Mouse (Mus musculus) urinary bladder, adult 18-20 months (tissue): ENCODE data around the gene Thap3.
A peak's percentile ranks its signal among the peaks of the same experiment; 100 is the strongest.

Source experiments
- DNase-seq, 2 experiments: peaks; one replicate each; pipeline ENCODE4 v3.0.0; 2022; ENCODE audit warnings: low spot score in 2 of 2, mixed read lengths in 2 of 2

Thap3 gene

DNA sequence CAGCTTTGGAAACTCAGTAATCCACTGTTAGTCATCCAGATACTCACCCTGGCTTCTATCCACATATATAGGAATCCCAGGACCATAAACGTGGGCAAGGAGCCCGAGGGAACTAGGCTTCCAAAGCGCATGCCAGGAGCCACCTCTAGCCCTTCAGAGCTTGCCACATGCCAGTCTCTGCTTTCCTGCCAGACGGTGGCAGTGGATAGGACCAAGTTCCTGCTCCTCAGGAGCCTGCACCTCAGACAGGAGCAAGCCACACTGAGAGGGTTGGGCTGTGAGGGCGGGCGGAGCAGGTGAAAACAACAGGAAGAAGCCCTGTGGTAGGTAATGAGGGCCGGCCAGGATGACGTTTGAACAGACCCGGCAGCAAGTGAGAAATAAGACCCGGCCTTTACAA lies 2.9 kb downstream of the Thap3 start:
- DNase-seq: no peak

DNA sequence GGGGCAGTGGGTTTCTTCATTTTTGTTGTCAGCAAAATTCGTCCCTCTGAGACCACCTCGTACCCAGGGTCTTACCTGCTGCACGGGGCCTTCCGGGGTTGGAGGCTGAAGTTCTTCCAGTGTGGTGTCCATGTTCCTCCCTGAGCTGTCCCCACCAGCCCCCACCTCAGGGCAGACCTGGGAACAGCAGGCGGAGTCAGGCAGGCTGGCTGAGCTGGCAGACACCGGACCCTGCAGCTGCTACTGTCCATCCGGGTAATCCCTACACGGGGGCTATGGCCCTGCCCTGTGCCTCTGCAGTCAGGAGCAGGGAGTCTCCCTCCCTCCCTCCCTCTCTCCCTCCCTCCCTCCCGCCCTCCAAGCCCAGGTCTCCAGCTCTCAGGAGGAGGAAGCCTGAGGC lies 5.2 kb downstream of the Thap3 start:
- DNase-seq: no peak

DNA sequence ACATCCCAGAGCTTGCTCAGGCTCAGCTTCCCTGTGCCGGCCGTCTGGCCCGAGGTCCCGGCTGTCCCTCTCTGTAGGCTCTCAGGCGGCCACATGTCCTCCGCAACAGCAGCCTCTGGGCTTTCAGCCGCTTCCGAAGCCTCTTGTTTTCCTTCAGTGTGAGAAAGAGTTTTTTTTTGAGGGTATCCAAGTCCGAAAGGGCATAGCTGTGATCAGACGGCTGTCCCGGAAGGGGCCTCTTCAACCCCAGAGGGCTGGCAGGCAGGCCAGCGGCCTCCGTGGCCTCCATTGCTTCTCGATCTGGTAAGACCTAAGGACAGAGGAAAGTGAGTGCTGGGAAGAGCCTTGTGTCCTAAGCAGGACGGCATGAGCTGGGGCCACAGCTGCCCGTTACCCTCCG lies 5.8 kb downstream of the Thap3 start:
- DNase-seq: no peak

DNA sequence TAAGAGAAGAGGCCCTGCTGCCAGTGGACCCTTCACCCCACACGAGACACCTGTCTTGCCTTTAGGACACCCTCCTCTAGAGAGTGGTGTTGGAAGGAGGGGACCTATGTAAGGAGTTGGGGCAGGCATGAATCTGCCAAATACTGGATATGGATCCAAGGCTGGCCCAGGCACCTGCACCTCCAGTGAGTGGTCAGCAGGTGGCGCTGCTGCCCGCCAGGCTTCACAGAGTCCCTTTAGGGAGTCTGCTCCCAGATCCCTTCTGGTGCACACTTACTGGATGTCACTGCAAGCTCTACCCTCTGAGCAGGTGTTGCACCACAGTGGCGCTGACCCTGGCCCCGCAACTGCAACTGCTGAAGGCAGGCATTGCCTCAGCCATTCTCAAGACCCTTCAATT lies 7.4 kb downstream of the Thap3 start:
- peak; percentile 60 to 70 for DNase-seq

DNA sequence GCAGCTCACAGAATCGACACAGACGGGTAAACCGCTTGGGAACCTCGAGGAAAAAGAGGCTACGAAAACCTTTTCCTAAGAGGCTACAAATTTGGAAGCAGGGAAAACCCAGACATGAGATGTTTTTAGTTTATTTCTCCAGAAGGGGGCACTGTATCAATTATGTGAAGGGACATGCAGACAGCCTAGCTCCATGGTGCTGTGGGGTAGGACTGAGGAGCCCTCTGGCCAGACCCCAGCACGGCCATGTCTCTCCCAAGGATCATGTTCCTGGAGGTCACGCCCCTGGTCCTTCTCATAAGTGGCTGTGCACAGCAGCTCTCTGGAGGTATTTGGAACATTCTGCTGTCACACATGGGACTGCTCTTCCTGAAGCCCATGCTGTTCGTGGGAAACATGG lies 8.1 kb downstream of the Thap3 start:
- DNase-seq: no peak

DNA sequence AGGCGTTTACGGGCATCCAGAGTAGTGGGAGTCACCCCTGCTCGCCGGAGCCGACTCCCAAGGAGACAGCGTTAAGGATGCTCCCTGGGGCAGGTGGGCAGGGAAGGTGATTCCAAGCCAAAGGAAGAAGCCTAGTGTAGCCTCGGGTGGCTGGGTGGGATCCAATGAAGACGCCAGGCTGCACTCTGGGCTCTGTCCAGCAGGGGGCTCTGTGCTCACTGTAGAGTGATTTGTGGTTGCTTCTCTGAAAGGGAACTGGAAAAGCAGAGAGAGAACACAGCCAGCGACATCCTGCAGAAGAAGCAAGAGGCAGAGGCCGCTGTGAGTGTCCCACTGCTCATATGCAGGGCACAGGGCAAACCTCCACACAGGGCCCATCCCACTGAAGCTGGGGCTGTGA lies 11.0 kb downstream of the Thap3 start:
- DNase-seq: peak; percentile 51 to 79

DNA sequence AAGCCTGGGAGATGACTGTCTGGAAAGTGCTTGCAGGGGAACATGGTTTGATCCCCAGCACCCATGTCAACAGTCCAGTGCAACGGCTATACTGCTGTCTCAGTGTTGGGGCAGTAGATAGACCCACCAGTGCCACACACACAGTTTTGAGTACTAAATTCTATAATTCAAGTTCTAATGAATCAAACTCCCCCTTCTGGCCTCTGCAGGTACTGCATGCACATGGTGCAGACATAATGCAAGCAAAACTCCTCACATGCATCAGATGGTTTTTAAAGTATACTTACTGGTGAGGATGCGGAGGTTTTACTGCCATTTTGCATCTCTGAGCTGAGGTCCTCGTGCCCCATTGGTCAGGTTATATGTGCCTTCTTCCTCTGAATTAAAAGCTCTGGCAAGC lies 13.4 kb downstream of the Thap3 start:
- no peak for DNase-seq

DNA sequence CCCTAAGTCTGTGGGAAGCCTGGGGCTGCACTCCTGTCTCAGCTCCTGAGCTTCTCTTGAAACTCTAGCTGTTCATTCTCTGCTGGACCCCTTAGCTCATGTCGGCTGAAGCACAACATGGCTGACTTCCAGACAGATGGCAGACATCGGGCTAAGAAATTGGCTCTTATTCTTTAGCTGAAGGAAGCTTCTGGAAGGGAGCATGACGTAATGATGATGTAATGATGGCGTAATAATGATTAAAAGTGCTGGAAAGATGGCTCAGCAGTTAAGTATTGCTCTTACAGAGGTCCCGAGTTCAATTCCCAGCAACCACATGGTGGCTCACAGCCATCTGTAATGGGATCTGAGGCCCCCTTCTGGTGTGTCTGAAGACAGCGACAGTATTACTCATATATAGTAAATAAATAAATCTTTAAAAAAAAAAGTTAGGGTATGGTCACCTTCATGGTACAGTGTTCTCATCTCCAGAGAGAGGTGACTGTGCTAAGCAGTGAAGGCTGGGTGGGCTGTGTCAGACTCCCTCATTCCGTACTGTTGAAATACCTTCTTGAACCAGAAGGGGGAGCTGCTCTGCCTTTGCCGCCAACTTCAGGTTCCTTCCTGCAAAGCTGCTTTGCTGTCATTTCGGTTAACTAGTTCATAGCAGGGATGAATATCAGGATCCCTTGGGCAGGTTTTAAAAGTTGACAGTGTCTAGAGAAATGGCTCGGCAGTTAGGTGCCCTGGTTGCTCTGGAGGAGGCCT lies 16.4 kb downstream of the Thap3 start:
- no peak for DNase-seq

DNA sequence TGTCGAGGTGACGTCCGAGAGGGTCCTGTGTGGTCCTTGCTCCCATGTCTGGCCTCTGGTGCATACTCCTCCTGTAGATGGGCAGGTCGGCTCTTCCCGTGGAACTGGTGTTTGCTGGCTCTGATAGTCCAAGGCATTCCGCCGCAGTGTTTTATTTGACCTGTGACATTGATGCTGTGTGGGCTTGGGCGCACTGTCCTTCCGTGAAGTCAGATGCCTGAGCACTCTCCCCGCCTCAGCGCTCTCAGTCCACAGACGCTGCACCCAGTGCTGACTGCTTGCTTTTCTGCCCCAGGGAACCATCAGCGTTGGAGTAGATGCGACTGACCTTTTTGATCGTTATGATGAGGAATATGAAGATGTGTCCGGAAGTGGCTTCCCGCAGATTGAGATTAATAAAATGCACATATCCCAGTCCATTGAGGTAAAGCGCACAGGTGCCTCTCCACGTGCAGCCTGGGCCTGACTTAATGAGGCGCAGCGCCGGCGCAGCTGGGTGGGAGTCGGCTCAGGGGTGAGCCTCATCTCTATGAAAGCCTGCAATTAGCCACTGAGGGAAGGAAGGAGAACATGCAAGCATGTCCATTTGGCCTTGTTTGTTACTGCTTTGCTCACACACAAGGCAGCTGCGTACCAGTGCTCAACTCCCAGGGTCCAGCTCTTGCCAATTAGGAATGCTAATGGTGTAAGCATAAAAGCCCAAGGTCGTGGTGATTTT lies 20.4 kb downstream of the Thap3 start:
- DNase-seq: no peak

DNA sequence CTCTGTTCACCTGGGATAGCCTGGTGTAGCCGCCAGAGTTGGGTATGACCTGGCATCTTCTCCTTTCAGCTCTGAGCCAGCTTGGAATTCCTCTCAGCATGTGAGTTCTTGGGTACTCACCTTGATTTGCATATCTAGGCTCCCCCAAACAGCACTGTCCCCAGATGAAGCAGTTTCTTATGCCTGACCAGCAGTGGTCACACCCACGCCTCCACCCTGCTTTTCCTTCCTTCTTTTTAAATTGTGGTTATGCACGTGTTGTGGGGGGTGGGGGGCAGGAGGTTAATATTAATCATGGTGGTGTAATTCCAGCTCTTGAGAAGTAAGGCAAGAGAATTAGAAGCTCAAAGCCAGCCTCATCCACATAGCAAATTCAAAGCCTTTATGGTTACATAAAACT lies 26.0 kb downstream of the Thap3 start:
- DNase-seq: no peak

DNA sequence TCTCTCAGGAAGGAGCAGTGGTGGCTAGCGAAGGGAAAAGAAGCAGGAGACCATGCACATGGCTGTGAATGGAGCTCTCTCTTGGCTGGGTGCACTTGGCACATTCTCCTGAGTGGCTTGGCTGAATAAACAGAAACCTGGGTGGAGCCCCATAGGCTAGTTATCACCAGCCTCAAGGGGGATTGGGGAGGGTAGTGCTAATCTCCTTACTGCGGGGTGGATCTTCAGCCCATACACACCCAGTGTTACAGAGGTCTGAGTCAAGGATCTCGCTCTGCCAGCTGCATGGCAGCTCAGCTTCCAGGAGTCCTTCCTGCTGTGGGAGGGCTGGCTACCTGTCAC lies 28.3 kb downstream of the Thap3 start:
- DNase-seq: no peak

DNA sequence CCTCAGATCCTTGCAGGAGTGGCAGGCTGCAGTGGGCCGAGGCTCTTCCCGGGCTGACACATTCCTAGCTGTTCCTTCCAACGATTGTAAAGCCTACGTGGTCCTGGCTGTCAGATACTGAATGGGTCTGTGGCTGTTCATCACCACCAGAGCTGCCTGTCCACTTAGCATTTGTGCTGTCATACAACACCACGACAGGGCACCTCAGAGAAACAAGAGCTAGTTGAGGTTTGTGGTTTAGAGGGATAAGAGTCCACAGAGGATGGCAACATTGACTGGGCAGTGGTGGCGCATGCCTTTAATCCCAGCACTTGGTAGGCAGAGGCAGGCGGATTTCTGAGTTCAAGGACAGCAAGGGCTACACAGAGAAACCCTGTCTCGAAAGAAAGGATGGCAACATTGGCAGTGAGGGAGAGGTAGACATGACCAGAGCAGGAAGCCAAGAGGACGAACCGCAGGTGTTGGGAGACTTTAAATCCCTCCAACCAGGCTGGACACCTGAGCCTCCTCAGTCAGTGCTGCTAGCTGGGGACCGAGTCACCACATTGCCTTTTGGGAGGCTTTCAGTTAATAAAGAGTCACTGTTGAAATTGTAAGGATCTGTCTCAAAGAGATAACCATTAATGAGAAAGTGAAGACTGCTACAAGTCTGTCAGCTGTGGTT lies 28.8 kb downstream of the Thap3 start:
- no peak for DNase-seq

DNA sequence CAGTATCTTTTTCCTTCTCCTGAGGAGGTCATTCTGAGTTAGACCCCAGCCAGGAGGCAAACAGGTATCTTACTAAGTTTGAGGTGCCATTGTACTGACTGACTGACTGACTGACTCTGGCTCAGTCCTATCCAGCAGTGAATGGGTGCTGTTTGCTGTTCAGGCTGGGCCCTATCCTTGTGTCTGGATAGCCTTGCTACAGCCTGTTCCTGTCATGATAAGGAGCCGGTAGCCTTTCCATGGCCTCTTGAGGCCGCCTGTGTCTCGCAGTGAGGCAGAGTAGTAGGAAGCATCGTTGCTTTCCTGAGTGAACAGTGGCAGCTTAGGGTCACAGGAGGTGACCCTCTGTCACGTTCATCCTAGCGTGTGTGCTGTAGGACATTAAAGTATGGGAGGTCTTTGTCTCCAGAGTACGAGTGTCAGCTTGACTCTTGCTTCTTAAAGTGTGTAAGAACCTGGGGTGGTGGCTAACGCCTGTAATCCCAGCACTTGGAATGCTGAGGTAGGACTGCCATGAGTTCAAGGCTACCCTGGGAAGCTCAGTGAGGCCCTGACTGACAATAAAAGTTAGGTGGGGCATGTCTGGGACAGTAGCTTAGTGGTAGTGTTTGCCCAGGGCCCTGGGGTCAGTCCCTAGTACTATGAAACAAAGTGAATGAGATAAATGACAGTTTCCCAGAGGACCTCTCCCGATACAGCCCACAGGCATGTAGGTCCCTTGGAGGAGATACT lies 31.0 kb downstream of the Thap3 start:
- no peak for DNase-seq

DNA sequence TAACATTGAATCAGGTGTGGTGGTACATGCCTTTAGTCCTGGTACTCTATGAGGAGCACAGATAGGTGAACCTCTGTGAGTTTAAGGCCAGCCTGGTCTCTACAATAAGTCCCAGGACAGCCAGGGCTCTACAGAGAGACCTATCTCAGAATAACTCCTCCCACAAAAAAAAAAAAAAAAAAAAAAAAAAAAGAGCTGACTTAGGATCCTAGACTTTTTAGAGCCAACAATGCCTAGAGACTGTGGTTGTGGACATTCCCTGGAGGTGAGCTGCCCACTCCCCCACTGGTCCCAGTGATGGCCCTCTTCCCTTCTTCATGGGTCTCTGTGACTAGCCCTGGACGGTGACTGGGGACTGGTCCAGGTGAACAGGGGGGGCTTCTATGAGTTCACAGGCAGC lies 33.0 kb downstream of the Thap3 start:
- no peak for DNase-seq

DNA sequence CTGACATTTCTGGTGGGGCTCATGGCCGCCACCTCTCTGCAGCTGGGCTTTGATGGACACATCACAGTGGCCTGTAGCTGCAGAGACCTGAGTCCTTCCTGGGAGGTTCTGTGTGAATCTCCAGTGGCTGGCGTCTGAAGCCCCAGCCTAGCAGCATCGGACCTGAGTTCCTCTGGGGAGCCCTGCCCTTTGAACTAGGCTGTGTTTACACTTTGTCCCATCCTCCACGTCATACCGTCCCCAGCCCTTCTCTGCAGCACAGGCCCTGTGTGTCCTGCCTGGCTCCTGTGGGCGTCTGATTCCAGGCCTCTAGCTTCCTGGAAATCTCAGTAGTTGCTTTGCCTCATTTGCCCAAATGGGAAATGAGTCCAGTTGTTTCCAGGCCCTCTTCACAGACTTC lies 35.6 kb downstream of the Thap3 start:
- DNase-seq: no peak

DNA sequence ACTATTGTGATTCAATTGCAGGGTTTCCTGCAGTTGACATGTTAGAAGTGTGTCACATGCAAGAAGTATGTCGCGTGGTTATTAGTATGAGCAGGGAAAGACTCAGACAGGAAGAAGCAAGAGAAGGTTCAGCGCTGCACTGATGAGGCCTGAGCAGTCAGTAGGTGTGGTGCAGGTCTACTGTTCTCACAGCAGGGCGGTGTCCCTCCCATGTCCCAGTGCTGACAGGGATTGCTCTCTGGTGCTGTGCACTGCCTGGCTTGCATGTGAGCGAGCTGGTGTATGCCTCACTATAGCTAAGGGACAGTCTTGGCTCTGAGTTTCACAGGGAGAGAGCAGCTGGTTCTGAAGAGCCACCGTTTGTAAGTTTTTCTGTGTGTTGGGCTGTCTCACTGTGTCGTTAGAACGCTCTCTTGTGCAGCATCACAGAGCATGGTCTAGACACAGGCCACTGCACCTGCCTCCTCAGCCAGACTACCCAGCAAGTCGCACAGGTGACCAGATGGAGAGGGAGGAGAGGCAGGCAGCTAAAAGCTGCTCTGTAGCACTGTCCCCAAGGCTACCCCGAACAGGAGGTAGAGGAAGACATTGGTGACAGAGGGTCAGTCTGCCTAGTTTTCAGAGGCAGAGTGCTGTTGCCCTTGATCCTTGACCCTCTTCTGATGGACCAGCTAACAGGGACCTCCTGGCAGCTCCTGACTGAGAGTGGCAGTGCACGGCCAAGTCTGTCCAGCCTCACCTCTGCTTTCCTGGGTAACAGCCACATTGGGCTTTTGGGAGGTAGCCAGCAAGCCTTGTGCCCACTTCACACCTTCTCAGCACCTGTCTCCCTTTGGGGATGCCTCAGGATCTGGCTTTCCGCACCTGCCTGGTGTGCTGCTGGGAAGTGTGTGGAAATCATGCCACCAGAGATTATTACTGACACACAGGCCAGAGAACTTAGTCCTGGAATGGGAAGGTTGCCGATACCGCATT lies 40.0 kb downstream of the Thap3 start:
- no peak for DNase-seq

DNA sequence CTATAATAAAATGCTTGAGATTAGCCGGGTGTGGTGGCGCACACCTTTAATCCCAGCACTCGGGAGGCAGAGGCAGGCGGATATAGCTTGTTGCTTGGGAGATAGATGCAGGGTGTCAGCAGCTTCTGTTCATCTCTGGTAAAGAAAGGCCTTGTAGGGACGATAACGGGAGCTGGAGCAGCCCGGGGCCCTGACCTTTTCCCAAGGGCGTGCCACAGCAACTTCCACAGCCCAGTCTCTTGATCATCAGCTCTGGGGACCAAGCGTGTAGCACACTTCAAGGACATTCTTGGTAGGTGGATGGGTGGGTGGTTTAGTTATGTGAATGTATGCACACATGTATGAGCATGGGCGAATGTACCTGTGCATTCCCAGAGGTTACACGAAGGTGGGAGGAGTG lies 42.6 kb downstream of the Thap3 start:
- DNase-seq: no peak

DNA sequence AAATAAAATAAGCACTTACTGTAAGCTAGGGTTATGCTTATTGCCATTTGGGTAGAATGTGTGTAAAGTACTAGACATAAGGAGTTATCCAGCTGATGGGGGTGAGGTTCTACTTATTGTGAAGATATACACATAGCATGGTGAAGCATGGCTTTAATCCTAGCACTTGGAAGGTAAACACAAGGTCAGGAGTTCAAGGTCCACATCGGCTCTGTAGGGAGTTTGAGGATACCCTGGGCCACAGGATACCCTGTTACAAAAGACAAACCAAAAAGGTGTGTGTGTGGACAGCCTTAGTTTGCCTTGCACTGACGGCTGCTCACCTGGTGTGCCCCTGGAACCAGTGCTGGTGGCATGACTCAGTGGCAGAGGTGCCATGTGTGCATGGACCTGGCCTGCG lies 50.7 kb downstream of the Thap3 start:
- no peak for DNase-seq

DNA sequence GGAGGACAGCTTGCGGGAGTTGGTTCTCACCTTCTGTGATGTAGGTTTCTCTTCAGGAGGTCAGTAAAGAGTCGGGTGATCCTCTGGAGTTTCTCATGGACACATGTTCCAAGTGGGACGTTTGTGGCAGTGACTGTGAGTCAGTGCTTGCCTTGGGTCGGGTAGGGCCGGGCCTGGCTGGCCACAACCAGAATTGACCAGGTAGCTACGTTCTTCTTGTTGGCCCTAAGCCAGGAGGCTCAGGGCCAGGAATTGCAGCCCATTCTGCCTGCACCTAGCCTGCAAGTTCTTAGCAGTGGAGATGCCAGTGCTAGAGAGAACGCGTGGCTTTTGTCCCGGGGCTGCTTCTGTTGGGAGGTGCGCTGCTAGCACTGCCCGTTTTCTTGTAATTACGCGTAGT lies 51.4 kb downstream of the Thap3 start:
- DNase-seq: no peak

DNA sequence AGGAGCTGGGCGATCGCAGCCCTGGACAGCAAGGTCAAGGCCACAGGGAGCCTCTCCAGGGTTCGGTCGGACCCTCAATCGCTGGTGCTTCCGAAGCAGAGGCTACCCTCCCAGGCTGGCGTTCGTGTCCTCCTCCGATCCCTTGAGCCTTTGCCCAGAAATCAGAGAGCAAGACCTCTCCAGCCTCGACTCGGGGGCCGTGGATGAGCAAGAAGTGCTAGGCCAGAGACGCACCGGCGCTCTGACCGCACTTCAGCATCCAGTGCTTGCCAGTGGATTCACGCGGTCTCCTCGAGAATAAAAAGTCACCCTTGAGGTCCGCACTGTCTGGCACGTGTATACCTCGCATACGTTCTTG lies 54.6 kb downstream of the Thap3 start:
- no peak for DNase-seq

DNA sequence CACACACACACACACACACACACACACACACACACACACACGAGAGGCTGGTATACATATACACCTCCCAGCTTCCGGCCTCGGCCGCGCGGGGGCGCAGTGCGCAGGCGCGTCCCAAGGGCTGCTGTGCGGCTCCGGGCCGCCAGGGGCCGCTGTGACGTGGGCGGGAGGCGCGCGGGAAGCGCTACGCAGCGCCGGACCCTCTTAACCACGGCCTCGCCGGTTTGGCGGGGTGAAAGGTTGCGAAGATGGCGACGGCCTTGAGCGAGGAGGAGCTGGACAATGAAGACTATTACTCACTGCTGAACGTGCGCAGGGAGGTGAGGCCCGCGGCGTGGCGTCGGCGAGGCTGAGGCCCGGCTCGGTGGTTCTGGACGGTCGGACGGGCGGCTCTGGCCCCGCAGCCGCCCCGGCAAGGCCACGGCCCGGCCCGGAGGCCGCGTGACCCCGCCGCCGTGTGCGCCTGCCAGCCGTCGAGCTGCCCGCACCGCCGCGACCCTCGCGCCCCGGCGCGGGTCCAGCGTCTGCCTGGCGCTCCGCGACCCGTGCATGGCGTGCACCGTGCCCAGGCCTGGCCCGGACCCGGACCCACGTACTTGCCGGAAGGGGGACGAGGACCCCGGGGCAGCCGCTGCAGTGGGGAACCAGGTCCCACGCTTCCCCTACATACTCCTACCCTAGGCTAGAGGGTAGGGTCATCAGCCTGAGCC lies 55.1 kb downstream of the Thap3 start, which contains the start of gene Dnajc11:
Dnajc11 (plus strand) TSS at position 187 of the 710 bp plus-strand sequence.
- peak; percentile 88 to 93 for DNase-seq
